Mouse (Mus musculus) kidney, embryonic 15.5 days (tissue): ENCODE measurements around the gene Ccdc6. TPM values are rescaled to one million over a fixed set of nuclear protein-coding genes. Genes with fewer than 3 reads are reported as not detected.
"Not testable (repeated sequence)": the region's sequence is repeated elsewhere in the genome, so short reads cannot be mapped to it uniquely, and the experiment has no call there.

Experiments
- ATAC-seq: fragments of 200-750 bp; cut with Nextera tagmentation; replicated peaks from 2 replicates; pipeline ENCODE4 v1.8.0; 2017; ENCODE audit warnings: moderate TSS enrichment; ENCODE audit not compliant: low FRiP score
- H3K27ac ChIP-seq: fragments of 300-500 bp; sonication (generic); 2 replicates; pipeline ENCODE4 v1.5.1; 2015; ENCODE audit warnings: mild to moderate bottlenecking, inconsistent platforms
- H3K27me3 ChIP-seq: fragments of 300-500 bp; sonication (generic); 2 replicates; pipeline ENCODE4 v1.6.1; 2015; ENCODE audit warnings: inconsistent platforms
- H3K36me3 ChIP-seq: fragments of 300-500 bp; sonication (generic); 2 replicates; pipeline ENCODE4 v1.6.1; 2015; ENCODE audit warnings: inconsistent platforms
- H3K4me1 ChIP-seq: fragments of 300-500 bp; sonication (generic); 2 replicates; pipeline ENCODE4 v1.6.1; 2015; ENCODE audit warnings: inconsistent platforms
- H3K4me2 ChIP-seq: fragments of 300-500 bp; sonication (generic); 2 replicates; pipeline ENCODE4 v1.6.1; 2015; ENCODE audit warnings: moderate library complexity, mild to moderate bottlenecking, inconsistent platforms
- H3K4me3 ChIP-seq: fragments of 300-500 bp; sonication (generic); replicated peaks from 2 replicates; pipeline ENCODE4 v1.5.1; 2015; ENCODE audit warnings: mild to moderate bottlenecking, inconsistent platforms
- H3K9ac ChIP-seq: fragments of 300-500 bp; sonication (generic); 2 replicates; pipeline ENCODE4 v1.6.1; 2015; ENCODE audit warnings: mild to moderate bottlenecking, inconsistent platforms
- H3K9me3 ChIP-seq: fragments of 300-500 bp; sonication (generic); replicated peaks from 2 replicates; pipeline ENCODE4 v1.6.1; 2016; ENCODE audit warnings: inconsistent platforms
- WGBS: fragments of 180-500 bp; shearing (Covaris S2); methylation state at CpG from one replicate; pipeline ENCODE4 v1.1.7; 2015; ENCODE audit warnings: mixed read lengths; 5-methylcytosine and 5-hydroxymethylcytosine counted together
- polyA plus RNA-seq: library from polyadenylated mRNA; unstranded; fragments of >200 nt; fragmentation: Nextera tagmentation; extraction: Ambion mirVana; gene quantifications from 2 replicates; pipeline ENCODE4 v1.2.1, GENCODE M21; 2015

Gene Ccdc6
- polyA plus RNA-seq, 1 experiment from 2014 or later, result 22.9 TPM

DNA sequence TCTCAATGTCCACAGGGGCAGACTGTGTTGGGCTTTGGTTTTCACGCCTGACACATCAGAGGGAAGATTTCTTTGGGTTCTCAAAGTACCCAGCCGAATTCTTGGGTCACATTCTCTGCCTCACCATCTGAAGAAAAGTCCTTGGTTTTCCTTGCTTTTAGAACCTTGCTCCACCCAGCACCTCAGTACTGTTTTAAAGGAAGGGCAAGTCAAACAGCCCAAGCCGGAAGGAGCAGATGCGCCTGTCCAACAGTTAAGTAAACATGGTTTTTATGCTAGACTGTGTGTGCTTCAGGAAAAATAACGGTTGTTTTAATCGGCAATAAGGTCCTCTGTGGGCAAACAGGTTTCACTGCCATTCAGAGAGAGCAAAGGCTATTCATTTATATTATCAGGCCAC lies 101.1 kb downstream of the Ccdc6 start:
- no peak for ATAC-seq
- no peak overlapping the region for H3K4me3 ChIP-seq
- H3K27me3 ChIP-seq, result no peaks in the 10 kb centered on the region
- H3K4me2 ChIP-seq, result no peak overlapping the region
- WGBS, result 54% methylated on average over 6 of the region's 6 CpGs
- no peak overlapping the region for H3K27ac ChIP-seq
- H3K9ac ChIP-seq, result no peak overlapping the region
- peaks cover 9% of the 10 kb centered on the region for H3K36me3 ChIP-seq
- no peaks in the 10 kb centered on the region for H3K9me3 ChIP-seq
- H3K4me1 ChIP-seq, result peaks cover 16% of the 10 kb centered on the region; the same call in 1 of the 2 replicates

DNA sequence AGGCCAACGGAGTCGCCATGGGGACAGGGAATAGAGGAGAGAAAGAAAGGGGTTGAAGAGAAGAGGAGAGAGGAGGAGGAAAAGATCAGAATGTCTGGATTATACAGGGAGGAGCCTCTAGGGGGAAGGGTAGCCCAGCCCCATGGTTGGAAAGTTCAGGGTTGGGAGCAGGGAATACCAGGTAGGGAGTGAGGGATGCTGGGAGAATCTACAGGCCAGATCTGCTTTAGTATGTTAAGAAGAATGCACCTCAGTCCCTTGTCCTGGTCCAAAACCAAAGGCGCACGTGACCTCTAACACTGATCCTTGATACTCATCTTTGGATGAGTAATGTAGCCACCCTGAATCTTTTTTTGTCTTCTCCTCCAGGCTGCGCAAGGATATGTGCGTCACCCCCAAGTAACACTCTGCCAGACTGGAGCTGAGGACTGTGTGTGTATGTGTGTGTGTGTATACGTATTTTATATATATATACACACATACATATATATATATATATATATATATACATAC lies 102.1 kb downstream of the Ccdc6 start:
- H3K9me3 ChIP-seq, result no peaks in the 10 kb centered on the region
- WGBS, result 96% methylated on average over 7 of the region's 7 CpGs
- H3K4me3 ChIP-seq, result no peak overlapping the region
- H3K9ac ChIP-seq, result no peak overlapping the region
- H3K36me3 ChIP-seq, result peaks cover under 1% of the 10 kb centered on the region; the same call in 1 of the 2 replicates
- H3K27ac ChIP-seq, result no peak overlapping the region
- no peak overlapping the region for H3K4me2 ChIP-seq
- no peaks in the 10 kb centered on the region for H3K27me3 ChIP-seq
- peaks cover 18% of the 10 kb centered on the region for H3K4me1 ChIP-seq
- no peak for ATAC-seq

DNA sequence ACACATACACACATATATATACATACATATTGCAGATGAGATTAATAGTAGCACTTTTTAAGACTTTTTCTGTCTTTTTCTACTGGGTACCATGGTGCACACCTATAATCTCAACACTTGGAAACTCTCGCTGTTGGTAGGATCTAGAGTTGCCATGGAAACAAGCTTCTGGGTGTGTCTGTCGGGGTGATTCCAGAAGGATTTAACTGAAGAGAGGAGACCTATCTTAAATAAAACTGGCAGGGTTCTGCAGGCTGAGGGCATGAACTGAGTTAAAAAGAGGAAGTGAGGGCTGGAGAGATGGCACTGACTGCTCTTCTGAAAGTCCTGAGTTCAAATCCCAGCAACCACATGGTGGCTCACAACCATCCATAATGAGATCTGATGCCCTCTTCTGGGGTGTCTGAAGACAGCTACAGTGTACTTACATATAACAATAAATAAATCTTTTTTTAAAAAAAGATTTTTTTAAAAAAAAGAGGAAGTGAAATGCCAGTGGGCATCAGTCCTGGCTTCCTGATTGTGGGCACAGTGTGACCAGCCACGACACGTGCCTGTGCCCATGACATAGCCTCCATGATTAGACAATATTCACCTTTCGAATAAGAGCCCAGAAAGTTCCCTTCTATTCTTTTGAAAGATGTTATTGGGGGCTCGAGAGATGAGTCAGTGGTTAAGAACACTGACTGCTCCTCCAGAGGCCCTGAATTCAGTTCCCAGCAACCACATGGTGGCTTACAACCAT lies 102.7 kb downstream of the Ccdc6 start:
- Histone ChIP-seq H3K9me3 (no peaks in the 10 kb centered on the region), H3K9ac (no peak overlapping the region), H3K4me1 (peaks cover 25% of the 10 kb centered on the region), H3K4me3 (no peak overlapping the region), H3K27ac (no peak overlapping the region), H3K27me3 (no peaks in the 10 kb centered on the region), H3K36me3 (no peaks in the 10 kb centered on the region), H3K4me2 (no peak overlapping the region)
- WGBS, result 86% methylated on average over 6 of the region's 6 CpGs
- ATAC-seq, result no peak

DNA sequence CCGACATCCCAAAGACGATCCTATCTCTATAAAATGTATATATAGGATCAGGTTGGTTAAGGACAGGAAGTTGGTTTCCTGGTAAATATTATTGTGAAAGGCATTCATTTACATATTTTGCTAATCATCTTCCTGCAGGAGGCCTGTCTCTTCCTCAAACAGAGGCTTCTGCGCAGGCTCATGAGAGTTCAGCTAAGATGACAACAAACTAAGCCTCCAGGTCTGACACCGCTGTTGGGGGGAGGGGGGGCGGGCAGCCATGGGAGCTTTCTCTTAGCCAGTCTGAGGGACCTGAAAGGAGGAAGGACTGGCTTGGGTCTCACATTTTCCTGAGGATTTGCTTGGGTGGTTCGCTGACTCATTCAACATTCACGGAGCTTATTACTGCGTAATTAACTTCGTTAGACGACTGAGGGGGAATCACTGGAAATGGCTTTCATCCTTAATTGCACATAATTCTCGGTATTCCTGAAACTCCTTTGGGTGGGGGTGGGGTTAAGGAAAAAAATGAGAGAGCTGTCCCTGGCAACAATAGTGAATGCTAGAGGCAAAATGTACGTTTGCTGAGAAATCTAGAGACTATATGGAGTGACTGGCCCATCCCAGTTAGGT lies 104.1 kb downstream of the Ccdc6 start:
- Histone ChIP-seq H3K9me3 (no peaks in the 10 kb centered on the region), H3K36me3 (no peaks in the 10 kb centered on the region), H3K4me3 (no peak overlapping the region), H3K4me1 (peaks cover 27% of the 10 kb centered on the region), H3K27me3 (no peaks in the 10 kb centered on the region), H3K4me2 (no peak overlapping the region), H3K27ac (no peak overlapping the region), H3K9ac (no peak overlapping the region)
- no peak for ATAC-seq
- 57% methylated on average over 12 of the region's 12 CpGs for WGBS

DNA sequence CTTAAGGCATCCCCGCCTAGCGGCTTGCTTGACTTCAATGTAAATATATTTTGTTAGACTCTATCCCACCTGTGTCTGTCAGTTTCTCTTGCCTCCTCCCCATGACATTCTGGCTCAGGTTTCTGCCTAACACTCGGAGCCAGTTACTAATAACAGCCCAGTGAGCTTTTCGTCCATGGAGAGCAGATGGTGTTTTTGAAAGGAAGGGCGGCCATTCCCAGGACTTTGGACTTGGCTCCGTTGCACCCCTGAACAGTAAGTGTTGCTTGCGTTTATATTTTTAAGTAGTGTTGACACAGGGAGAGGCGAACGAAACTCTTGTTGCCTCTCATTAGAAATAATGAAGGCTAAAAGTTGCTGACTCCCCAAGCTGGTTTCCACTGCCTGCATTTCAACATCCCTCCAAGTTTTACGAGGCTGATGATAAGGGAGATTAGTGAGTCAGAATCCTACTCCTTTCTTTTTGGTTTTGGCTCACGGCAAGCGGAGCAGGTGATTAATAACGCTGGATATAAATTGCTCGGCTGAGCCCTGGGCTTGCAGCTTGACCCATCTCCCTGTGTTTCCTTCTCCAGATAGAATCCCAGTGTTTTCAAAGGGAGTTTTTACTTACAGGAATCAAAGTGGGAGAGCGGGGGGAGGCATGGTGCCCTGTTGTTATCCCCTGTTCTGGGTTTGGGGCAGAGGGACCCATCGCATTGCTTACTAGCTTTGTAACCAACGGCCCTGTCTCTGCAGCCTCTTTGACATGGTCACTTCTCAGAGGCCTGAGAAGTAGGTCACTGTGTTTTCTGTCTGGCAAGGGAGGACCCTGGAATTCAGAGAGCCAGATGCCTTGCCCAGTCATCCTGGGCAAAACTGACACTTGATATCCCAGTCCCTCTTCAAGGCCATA lies 107.8 kb downstream of the Ccdc6 start, which contains the start of gene Mrln:
TSS of gene Mrln (plus strand) at position 160 of the 895 bp plus-strand sequence.
- H3K36me3 ChIP-seq, result no peaks in the 10 kb centered on the region
- 0 out of 2 replicates have a peak within 1 kb of the TSS, but pooled peaks have one; percentile 10 for H3K4me3 ChIP-seq
- H3K4me2 ChIP-seq, result peak within 1 kb of the TSS; percentile 39
- H3K27me3 ChIP-seq, result no peaks in the 10 kb centered on the region
- peaks cover 17% of the 10 kb centered on the region for H3K4me1 ChIP-seq
- no peak within 1 kb of the TSS; the same call in 1 of the 2 replicates for H3K9ac ChIP-seq
- H3K27ac ChIP-seq, result peak within 1 kb of the TSS; percentile 80
- no peaks in the 10 kb centered on the region for H3K9me3 ChIP-seq
- 16% methylated on average over 17 of the region's 17 CpGs for WGBS
- peak; percentile 79 for ATAC-seq

DNA sequence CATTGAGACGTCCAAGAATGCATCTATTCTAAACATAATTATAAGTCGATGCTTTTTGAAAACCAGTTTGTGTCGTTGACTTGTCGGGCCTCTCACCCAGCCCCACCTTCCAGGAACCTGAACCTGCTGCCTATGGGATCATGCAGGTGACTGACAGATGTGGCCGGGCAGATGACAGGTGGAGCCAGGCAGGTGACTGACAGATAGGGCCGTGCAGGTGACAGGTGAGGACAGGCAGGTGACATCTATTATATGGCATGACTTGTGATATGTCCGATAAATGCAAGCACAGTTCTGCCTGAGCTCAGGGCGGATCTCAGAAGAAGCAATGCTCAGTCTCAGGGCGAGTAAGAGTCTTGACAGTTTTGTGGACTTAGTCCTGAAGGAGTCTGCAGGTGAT lies 114.4 kb downstream of the Ccdc6 start:
- H3K4me1 ChIP-seq, result no peaks in the 10 kb centered on the region
- 82% methylated on average over 9 of the region's 9 CpGs for WGBS
- H3K4me3 ChIP-seq, result no peak overlapping the region
- no peaks in the 10 kb centered on the region for H3K9me3 ChIP-seq
- ATAC-seq, result no peak
- H3K36me3 ChIP-seq, result no peaks in the 10 kb centered on the region
- H3K4me2 ChIP-seq, result no peak overlapping the region
- no peak overlapping the region for H3K9ac ChIP-seq
- no peak overlapping the region for H3K27ac ChIP-seq
- no peaks in the 10 kb centered on the region for H3K27me3 ChIP-seq

DNA sequence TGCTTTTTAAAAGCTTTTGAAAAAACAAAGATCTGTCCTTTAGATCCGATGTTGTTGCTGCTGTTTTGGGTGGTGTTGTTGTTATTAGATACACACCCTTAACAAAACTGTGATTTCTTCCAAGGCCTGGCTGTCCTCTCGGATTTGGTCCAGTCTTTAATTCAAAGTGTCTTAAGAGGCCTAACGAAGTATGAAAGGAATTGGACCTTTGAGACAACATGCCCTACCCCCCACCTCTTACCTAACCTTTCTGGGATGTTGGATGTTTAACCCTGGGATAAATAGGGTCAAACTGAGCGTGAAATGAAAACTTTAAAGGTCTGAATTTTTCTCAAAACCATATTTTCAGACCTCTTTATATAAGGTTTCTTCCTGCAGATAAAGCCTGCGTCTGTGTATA lies 124.0 kb downstream of the Ccdc6 start:
- no peaks in the 10 kb centered on the region for H3K36me3 ChIP-seq
- H3K9me3 ChIP-seq, result no peaks in the 10 kb centered on the region
- H3K4me3 ChIP-seq, result no peak overlapping the region
- 0 out of 2 replicates have a peak, but pooled peaks cover 2% of the 10 kb centered on the region for H3K4me1 ChIP-seq
- no peaks in the 10 kb centered on the region for H3K27me3 ChIP-seq
- no peak overlapping the region for H3K4me2 ChIP-seq
- H3K9ac ChIP-seq, result no peak overlapping the region
- no peak overlapping the region for H3K27ac ChIP-seq
- WGBS, result 55% methylated on average over 5 of the region's 5 CpGs
- ATAC-seq, result no peak

DNA sequence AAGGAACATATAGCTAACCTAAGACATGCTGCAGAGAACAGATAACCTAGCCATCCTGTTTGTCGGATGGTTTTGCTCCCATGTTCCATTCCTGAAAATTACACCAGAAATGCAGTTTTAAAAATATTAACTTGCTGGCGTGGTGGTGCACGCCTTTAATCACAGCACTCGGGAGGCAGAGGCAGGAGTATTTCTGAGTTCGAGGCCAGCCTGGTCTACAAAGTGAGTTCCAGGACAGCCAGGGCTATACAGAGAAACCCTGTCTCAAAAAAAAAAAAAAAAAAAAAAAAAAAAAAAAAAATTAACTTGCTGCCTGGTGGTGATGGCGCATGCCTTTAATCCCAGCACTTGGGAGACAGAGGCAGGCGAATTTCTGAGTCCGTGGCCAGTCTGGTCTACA lies 125.3 kb downstream of the Ccdc6 start:
- not testable (repeated sequence) for H3K4me2 ChIP-seq

DNA sequence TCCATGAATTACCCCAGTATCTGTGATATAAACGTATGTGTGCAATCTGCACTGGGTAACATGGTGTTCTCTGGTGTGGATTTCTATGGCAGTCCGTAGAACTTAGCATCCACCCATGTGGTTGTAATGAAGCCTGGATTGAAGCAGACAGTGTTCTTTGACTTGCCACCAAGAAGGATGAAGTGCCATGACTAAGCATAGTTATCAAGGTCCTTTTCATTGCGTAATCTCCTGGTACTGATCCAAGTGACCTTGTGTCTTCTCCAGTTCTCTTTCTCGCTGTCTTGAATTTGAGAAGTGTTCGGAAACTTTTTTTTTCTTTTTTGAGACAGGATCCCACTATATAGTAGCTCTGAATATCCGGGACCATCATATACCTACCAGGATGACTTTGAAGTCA lies 127.7 kb downstream of the Ccdc6 start:
- Histone ChIP-seq H3K36me3 (no peaks in the 10 kb centered on the region), H3K4me2 (no peak overlapping the region), H3K27ac (no peak overlapping the region), H3K4me3 (no peak overlapping the region), H3K27me3 (no peaks in the 10 kb centered on the region), H3K9me3 (no peaks in the 10 kb centered on the region), H3K4me1 (0 out of 2 replicates have a peak, but pooled peaks cover 2% of the 10 kb centered on the region), H3K9ac (no peak overlapping the region)
- ATAC-seq, result no peak
- 88% methylated on average over 6 of the region's 6 CpGs for WGBS

More for the DNA sequence above, 125.3 kb downstream of the Ccdc6 start:
- not testable (repeated sequence) for H3K9ac ChIP-seq, ATAC-seq, H3K27ac ChIP-seq, H3K4me3 ChIP-seq, H3K36me3 ChIP-seq, H3K9me3 ChIP-seq, H3K27me3 ChIP-seq, H3K4me1 ChIP-seq
- WGBS, result 91% methylated on average over 8 of the region's 8 CpGs

DNA sequence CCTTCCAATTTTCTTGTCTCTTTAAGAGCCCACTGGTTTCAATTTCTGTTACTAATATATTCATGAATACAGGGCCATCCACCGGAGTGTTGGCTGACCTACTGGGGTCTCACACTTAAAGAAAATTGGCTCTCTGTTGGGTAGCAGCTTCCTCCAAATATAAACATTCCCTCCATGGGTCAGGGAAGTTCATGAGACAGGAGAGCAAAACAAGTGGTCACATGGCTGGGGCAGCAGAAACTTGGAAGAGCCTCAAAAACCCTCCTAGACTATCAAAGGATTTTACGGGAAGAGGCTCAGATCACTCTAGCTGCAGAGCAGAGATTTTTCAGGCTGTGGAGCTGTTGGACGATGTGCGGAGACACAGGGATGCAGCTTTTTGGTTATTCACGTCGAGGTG lies 128.8 kb downstream of the Ccdc6 start:
- Histone ChIP-seq H3K27me3 (no peaks in the 10 kb centered on the region), H3K4me1 (0 out of 2 replicates have a peak, but pooled peaks cover 2% of the 10 kb centered on the region), H3K36me3 (no peaks in the 10 kb centered on the region), H3K9me3 (no peaks in the 10 kb centered on the region), H3K9ac (no peak overlapping the region), H3K27ac (no peak overlapping the region), H3K4me3 (no peak overlapping the region), H3K4me2 (no peak overlapping the region)
- WGBS, result 69% methylated on average over 6 of the region's 6 CpGs
- ATAC-seq, result no peak

DNA sequence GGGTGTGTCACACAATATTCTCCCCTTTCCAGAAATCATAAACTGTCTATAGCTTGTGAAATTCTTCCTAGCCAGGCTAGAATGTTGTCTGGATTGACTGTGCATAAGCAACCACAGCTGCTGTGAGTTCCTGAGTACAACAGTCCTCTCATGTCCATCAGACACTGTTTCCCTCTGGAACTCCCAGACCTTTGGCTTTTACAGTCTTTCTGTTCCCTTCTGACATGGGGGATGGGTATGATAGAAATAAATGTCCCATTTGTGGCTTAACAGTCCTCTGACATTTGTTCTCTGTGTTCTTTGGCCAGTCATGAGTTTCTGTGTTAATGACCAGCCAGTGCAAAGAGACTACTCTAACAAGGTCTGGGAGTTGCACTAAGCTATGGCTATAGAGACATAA lies 129.7 kb downstream of the Ccdc6 start:
- Histone ChIP-seq H3K4me1 (no peaks in the 10 kb centered on the region), H3K27me3 (no peaks in the 10 kb centered on the region), H3K4me2 (no peak overlapping the region), H3K9me3 (no peaks in the 10 kb centered on the region), H3K9ac (no peak overlapping the region), H3K27ac (no peak overlapping the region), H3K36me3 (no peaks in the 10 kb centered on the region), H3K4me3 (no peak overlapping the region)
- ATAC-seq, result no peak

DNA sequence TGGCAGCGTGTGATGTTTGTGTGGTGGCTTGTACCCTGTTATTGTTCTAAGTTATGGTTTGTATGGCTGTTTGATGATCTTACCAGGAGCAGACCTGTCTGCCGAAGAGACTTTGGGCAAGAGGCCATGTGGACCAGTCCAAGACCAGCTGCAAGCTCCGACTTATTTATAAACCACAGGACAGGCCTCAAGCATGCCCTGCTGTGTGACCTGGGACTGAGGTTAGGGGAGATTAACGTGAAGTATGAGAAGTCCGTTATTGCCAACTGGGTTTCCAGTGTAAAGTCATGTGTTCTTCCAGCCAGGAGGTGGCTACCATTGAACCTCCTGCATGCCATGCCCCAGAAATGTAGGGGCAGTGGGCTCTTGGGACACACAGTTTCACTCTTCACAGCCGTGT lies 133.4 kb downstream of the Ccdc6 start:
- no peak for ATAC-seq
- 85% methylated on average over 6 of the region's 6 CpGs for WGBS
- H3K4me3 ChIP-seq, result no peak overlapping the region
- H3K4me1 ChIP-seq, result no peaks in the 10 kb centered on the region
- H3K4me2 ChIP-seq, result no peak overlapping the region
- no peak overlapping the region for H3K9ac ChIP-seq
- no peaks in the 10 kb centered on the region for H3K36me3 ChIP-seq
- H3K27ac ChIP-seq, result no peak overlapping the region
- no peaks in the 10 kb centered on the region for H3K27me3 ChIP-seq
- H3K9me3 ChIP-seq, result no peaks in the 10 kb centered on the region
